Mouse (Mus musculus): ENCODE data around the gene Pkd1.

DNA sequence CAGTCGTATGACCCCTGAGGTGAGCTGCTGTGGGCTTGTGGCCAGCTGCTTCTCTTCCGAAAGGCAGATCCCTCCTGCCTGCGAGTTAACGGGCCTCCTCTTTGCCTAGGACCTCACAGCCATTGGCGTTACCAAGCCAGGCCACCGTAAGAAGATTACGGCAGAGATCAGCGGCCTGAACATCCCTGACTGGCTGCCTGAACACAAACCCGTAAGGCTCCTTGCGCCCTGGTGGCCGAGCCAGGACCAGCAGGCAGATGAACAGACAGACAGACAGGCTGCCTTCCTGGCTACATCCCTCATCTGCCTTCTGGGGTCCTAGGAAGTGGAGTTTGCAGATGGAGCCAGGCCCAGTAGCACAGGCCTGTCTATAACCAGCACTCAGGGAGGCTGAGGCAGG, 47.4 kb upstream of the Pkd1 start:
- no peak for TF ChIP-seq CTCF (IDR thresholded peaks at IDR 0.05; ENCODE audit: low read depth, low read length)
- no peak for TF ChIP-seq POLR2A (IDR thresholded peaks at IDR 0.05; ENCODE audit: borderline replicate concordance, low read depth, low read length)
